Mouse (Mus musculus) kidney, embryonic 14.5 days (tissue): ENCODE measurements around the gene Pdzd2. TPM values are rescaled to one million over a fixed set of nuclear protein-coding genes. Genes with fewer than 3 reads are reported as not detected.

Experiments used
- ATAC-seq: fragments of 200-750 bp; cut with Nextera tagmentation; 2 replicates; pipeline ENCODE4 v1.8.0; 2017; ENCODE audit warnings: moderate number of reproducible peaks, mild to moderate bottlenecking, moderate TSS enrichment, moderate library complexity; ENCODE audit not compliant: low FRiP score, low TSS enrichment
- H3K27ac ChIP-seq: fragments of 300-500 bp; sonication (generic); 2 replicates; pipeline ENCODE4 v1.5.1; 2014; ENCODE audit warnings: low read depth, mild to moderate bottlenecking, low read length, moderate library complexity, mixed read lengths
- H3K27me3 ChIP-seq: fragments of 300-500 bp; sonication (generic); 2 replicates; pipeline ENCODE4 v1.6.1; 2014; ENCODE audit warnings: mild to moderate bottlenecking, low read length; ENCODE audit not compliant: control insufficient read depth, insufficient read depth
- H3K36me3 ChIP-seq: fragments of 300-500 bp; sonication (generic); 2 replicates; pipeline ENCODE4 v1.6.1; 2014; ENCODE audit warnings: low read length, mixed read lengths; ENCODE audit not compliant: control insufficient read depth, insufficient read depth
- H3K4me1 ChIP-seq: fragments of 300-500 bp; sonication (generic); 2 replicates; pipeline ENCODE4 v1.6.1; 2014; ENCODE audit warnings: low read length, mixed read lengths; ENCODE audit not compliant: control insufficient read depth, insufficient read depth
- H3K4me2 ChIP-seq: fragments of 300-500 bp; sonication (generic); replicated peaks from 2 replicates; pipeline ENCODE4 v1.6.1; 2014; ENCODE audit warnings: low read depth, mild to moderate bottlenecking, low read length
- H3K4me3 ChIP-seq: fragments of 300-500 bp; sonication (generic); 2 replicates; pipeline ENCODE4 v1.5.1; 2014; ENCODE audit warnings: mild to moderate bottlenecking, low read length
- H3K9ac ChIP-seq: fragments of 300-500 bp; sonication (generic); 2 replicates; pipeline ENCODE4 v1.6.1; 2014; ENCODE audit warnings: low read depth, mild to moderate bottlenecking, low read length, moderate library complexity
- H3K9me3 ChIP-seq: fragments of 300-500 bp; sonication (generic); 2 replicates; pipeline ENCODE4 v1.6.1; 2016; ENCODE audit warnings: low read length; ENCODE audit not compliant: control insufficient read depth
- WGBS: fragments of 180-500 bp; shearing (Covaris S2); extraction: QIAGEN DNeasy Blood & Tissue Kit; methylation state at CpG from one replicate; pipeline ENCODE4 v1.1.7; 2014; 5-methylcytosine and 5-hydroxymethylcytosine counted together
- microRNA-seq: library from miRNA; unstranded; fragments of <30 nt; microRNA quantifications from one replicate; pipeline ENCODE4, GENCODE M21; 2016
- polyA plus RNA-seq: library from polyadenylated mRNA; unstranded; fragments of >200 nt; fragmentation: Nextera tagmentation; extraction: Ambion mirVana; gene quantifications from 2 replicates; pipeline ENCODE4 v1.2.1, GENCODE M21; 2014

Pdzd2 gene
- polyA plus RNA-seq, 1 experiment from 2014 or later, result 43.7 TPM

DNA sequence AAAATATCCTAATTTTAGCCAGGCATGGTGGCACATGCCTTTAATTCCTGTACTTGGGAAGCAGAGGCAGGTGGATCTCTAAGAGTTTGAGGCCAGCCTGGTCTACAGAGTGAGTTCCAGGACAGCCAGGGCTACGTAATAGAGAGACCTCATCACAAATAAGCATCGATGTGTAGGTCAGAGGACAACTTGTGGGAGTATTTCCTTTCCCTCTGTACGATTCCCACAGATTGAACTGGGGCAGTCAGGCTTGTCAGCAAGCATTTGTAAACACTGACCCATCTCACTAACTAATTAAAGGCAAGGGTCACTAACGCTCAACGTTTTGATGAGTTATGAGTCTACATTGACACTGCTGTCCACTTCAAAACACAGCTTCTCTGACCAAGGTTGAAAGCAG lies 425.1 kb downstream of the Pdzd2 start:
- Histone ChIP-seq H3K27me3 (no peaks in the 10 kb centered on the region), H3K4me1 (0 out of 2 replicates have a peak, but pooled peaks cover 2% of the 10 kb centered on the region), H3K27ac (no peak overlapping the region), H3K9ac (no peak overlapping the region), H3K4me3 (no peak overlapping the region), H3K4me2 (no peak overlapping the region), H3K36me3 (no peaks in the 10 kb centered on the region), H3K9me3 (no peaks in the 10 kb centered on the region)
- ATAC-seq, result 0 out of 2 replicates have a peak, but pooled peaks have one; percentile 34
- WGBS, result 15% methylated on average over 5 of the region's 5 CpGs

DNA sequence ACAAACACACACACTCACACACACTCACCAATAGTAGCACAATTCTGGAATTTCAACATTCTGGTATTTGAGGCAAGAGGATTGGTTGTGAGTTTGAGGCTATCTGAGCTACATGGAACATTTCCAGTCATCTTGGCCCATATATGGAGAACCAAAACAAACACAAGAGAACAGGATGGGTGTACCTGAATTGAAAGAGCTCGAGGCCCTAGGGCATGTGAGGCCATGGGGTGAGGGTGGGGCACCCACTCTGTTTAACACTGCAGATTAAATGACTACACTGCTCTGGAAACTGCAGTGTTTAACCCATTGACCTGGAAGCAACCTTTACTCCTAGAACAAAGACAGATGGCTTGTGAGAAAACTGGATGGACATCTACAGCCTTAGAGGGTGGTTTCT lies 426.5 kb downstream of the Pdzd2 start:
- Histone ChIP-seq H3K4me3 (no peak overlapping the region), H3K27me3 (no peaks in the 10 kb centered on the region), H3K9me3 (no peaks in the 10 kb centered on the region), H3K27ac (no peak overlapping the region), H3K4me2 (no peak overlapping the region), H3K4me1 (0 out of 2 replicates have a peak, but pooled peaks cover 2% of the 10 kb centered on the region), H3K36me3 (no peaks in the 10 kb centered on the region), H3K9ac (no peak overlapping the region)
- ATAC-seq, result no peak
- 0% methylated on average over 1 of the region's 1 CpGs for WGBS

DNA sequence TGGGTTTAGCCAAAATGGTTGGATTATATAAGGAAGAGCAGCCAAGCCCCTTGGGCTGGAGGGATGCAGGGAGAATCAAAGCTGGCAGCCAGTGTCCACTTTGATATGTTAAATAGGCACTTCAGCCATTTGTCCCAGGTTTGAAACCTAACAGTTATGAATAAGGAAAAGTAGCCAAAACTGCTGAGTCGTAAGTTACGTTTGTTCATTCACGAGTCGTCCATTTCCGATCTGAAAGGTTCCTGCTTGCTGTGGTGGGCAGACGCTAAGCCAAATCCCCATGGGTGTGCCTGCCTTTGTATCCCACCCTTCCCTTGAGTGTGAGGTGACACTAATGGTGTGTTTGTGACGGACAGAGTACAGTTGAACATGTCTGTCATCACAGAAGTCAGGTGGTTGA lies 428.3 kb downstream of the Pdzd2 start:
- Histone ChIP-seq H3K36me3 (no peaks in the 10 kb centered on the region), H3K9me3 (no peaks in the 10 kb centered on the region), H3K9ac (no peak overlapping the region), H3K27ac (no peak overlapping the region), H3K4me1 (0 out of 2 replicates have a peak, but pooled peaks cover 2% of the 10 kb centered on the region), H3K4me2 (no peak overlapping the region), H3K4me3 (no peak overlapping the region), H3K27me3 (no peaks in the 10 kb centered on the region)
- no peak for ATAC-seq
- WGBS, result 92% methylated on average over 7 of the region's 7 CpGs

DNA sequence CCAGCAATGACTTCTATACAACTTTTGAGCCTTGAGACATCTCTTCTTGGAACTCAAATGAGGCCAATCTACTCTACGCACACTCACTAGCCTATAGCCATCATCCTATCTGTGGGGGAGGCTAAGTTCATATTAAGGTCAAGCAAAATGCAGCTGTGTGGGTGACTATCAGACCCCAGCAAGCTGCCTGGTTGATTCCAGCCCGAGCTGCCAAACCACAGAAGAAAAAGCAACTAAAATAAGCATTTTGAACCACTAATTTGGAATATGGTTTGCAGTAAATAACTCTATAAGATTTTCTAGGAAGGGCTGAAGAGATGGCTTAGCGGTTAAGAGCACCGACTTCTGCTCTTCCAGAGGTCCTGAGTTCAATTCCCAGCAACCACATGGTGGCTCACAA lies 429.0 kb downstream of the Pdzd2 start:
- ATAC-seq, result no peak
- Histone ChIP-seq H3K4me1 (0 out of 2 replicates have a peak, but pooled peaks cover 2% of the 10 kb centered on the region), H3K36me3 (no peaks in the 10 kb centered on the region), H3K27ac (no peak overlapping the region), H3K27me3 (no peaks in the 10 kb centered on the region), H3K4me2 (no peak overlapping the region), H3K9me3 (no peaks in the 10 kb centered on the region), H3K4me3 (no peak overlapping the region), H3K9ac (no peak overlapping the region)
- WGBS, result 77% methylated on average over 4 of the region's 4 CpGs

Small RNA genes within 50 kb of the gene (microRNA-seq; reads per million reads assigned to microRNA genes)
- gene Gm24135, result not detected
- gene Gm24302, result not detected

Other genes starting within 250 kb of the Pdzd2 start
- 31.0 and 43.2 TPM in 2 replicates for gene 6030458C11Rik, start 84.7 kb upstream of the Pdzd2 start, polyA plus RNA-seq
- gene Drosha, start 84.9 kb upstream of the Pdzd2 start, polyA plus RNA-seq, result 30.9 and 50.1 TPM in 2 replicates